Mouse (Mus musculus) cerebellum, postnatal 14 days (tissue): ENCODE data around the gene Tubb4b.

Source experiments
- DNase-seq, 2 experiments: peaks; one replicate each; pipeline ENCODE4 v3.0.0; 2021; ENCODE audit warnings: mixed read lengths in 2 of 2

The Tubb4b gene

GRCm38 (mm10) chr2:25244144-25244543 is 19.6 kb upstream of the Tubb4b start:
- no peak for DNase-seq

- no peak for DNase-seq
Measured at GRCm38 (mm10) chr2:25243342-25243741, 18.8 kb upstream of the Tubb4b start.

GRCm38 (mm10) chr2:25242101-25242506 is 17.6 kb upstream of the Tubb4b start, which contains the start of the genes Rnf208 and Cysrt1:
Gene Rnf208, plus strand, starts transcription at chr2:25242255.
Gene Cysrt1, minus strand, starts transcription at chr2:25242452.
- DNase-seq, result peak; percentile 61 to 63

- DNase-seq, result no peak
Measured at GRCm38 (mm10) chr2:25241438-25241775, 16.9 kb upstream of the Tubb4b start.

GRCm38 (mm10) chr2:25240723-25241437 is 16.4 kb upstream of the Tubb4b start:
- peak; percentile 69 to 74 for DNase-seq

GRCm38 (mm10) chr2:25240310-25240709 is 15.8 kb upstream of the Tubb4b start:
- no peak for DNase-seq

- DNase-seq, result no peak
Measured at GRCm38 (mm10) chr2:25239766-25240165, 15.3 kb upstream of the Tubb4b start.

GRCm38 (mm10) chr2:25238106-25238505 is 13.6 kb upstream of the Tubb4b start:
- DNase-seq, result no peak

GRCm38 (mm10) chr2:25237522-25237921 is 13.0 kb upstream of the Tubb4b start:
- DNase-seq, result no peak

- no peak for DNase-seq
Measured at GRCm38 (mm10) chr2:25236614-25237013, 12.1 kb upstream of the Tubb4b start, which contains the start of gene Rnf224. Gene Rnf224, minus strand, starts transcription at chr2:25236787.

GRCm38 (mm10) chr2:25234551-25235220 is 10.2 kb upstream of the Tubb4b start:
- DNase-seq, result no peak

- DNase-seq, result no peak
Measured at GRCm38 (mm10) chr2:25234050-25234449, 9.5 kb upstream of the Tubb4b start, which contains the start of gene Slc34a3. Gene Slc34a3, minus strand, starts transcription at chr2:25234364.

GRCm38 (mm10) chr2:25233421-25233820 is 8.9 kb upstream of the Tubb4b start:
- no peak for DNase-seq

GRCm38 (mm10) chr2:25231038-25231437 is 6.5 kb upstream of the Tubb4b start:
- no peak for DNase-seq

- DNase-seq, result no peak
Measured at GRCm38 (mm10) chr2:25230581-25230980, 6.1 kb upstream of the Tubb4b start.

- DNase-seq, result no peak
Measured at GRCm38 (mm10) chr2:25229582-25229981, 5.1 kb upstream of the Tubb4b start.

GRCm38 (mm10) chr2:25228995-25229530 is 4.6 kb upstream of the Tubb4b start:
- DNase-seq, result peak in 1 of 2 experiments; percentile 42

GRCm38 (mm10) chr2:25228431-25228889 is 4.0 kb upstream of the Tubb4b start:
- DNase-seq, result peak; percentile 89 to 92

GRCm38 (mm10) chr2:25227406-25227805 is 2.9 kb upstream of the Tubb4b start:
- no peak for DNase-seq

GRCm38 (mm10) chr2:25226864-25227263 is 2.4 kb upstream of the Tubb4b start:
- peak in 1 of 2 experiments; percentile 42 for DNase-seq

GRCm38 (mm10) chr2:25225811-25226379 is 1.4 kb upstream of the Tubb4b start:
- DNase-seq, result peak in 1 of 2 experiments; percentile 12

GRCm38 (mm10) chr2:25224766-25225752 is 557 bp upstream of the Tubb4b start:
- DNase-seq, result peak; percentile 97 to 98
